Mouse (Mus musculus) CH12.LX (cell line): Measurements from ENCODE around the gene Tshz2.

Source experiments
- CTCF ChIP-seq, 2 experiments: IDR thresholded peaks in 1 of 2; conservative IDR thresholded peaks in 1 of 2; 2 replicates each; pipeline ENCODE4 v1.5.1; 2011 to 2012; ENCODE audit warnings: low read depth in 2 of 2, low read length in 2 of 2, improper control_type of control experiment in 1 of 2, inconsistent platforms in 1 of 2, mild to moderate bottlenecking in 1 of 2, moderate library complexity in 1 of 2
- KAT2A ChIP-seq: IDR thresholded peaks from 2 replicates; pipeline ENCODE4 v1.6.1; 2012; ENCODE audit warnings: low read length, improper control_type of control experiment, inconsistent platforms; ENCODE audit not compliant: insufficient replicate concordance

DNA sequence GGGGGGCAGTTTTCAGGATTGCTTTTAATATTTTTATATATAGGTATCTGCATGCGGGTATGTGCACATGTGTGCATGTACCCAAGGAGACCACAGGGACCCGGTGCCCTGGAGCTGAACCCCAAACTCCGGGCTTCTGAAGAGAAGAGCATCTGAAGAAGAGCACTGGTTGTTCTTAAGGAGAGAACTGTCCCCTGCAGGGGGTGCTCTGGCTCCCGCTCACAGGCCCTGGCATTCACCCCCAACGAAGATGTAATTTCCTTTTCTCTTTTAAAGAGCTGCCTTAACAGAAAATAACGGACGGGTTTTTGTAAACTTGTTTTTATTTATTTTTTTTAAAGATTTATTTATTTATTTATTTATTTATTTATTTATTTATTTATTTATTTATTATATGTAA lies 469.1 kb downstream of the Tshz2 start:
- TF ChIP-seq CTCF (conservative IDR thresholded peaks at IDR 0.05 in 1 of 2, IDR thresholded peaks at IDR 0.05 in 1 of 2; ENCODE audit: low read depth in 2 of 2, low read length in 2 of 2) (peak in 1 of 2 experiments; percentile 53; a peak in 2 of 4 replicates), KAT2A (no peak)
